Mouse (Mus musculus) C2C12 (cell line): ENCODE results near the gene Vmn1r85. TPM values are rescaled to one million over a fixed set of nuclear protein-coding genes. Genes with fewer than 3 reads are reported as not detected.
"Not testable (repeated sequence)": the region's sequence is repeated elsewhere in the genome, so short reads cannot be mapped to it uniquely, and the experiment has no call there.

Experiments
- H3K27me3 ChIP-seq: one replicate; pipeline ENCODE4 v1.6.1; 2011; ENCODE audit not compliant: control insufficient read depth, insufficient read depth, insufficient read length
- H3K36me3 ChIP-seq: one replicate; pipeline ENCODE4 v1.6.1; 2011; ENCODE audit not compliant: control insufficient read depth, insufficient read depth
- H3K4me3 ChIP-seq: one replicate; pipeline ENCODE4 v1.5.1; 2011; ENCODE audit warnings: mild to moderate bottlenecking, control low read depth; ENCODE audit not compliant: poor library complexity, insufficient read depth, severe bottlenecking
- H3K79me2 ChIP-seq: one replicate; pipeline ENCODE4 v1.6.1; 2011; ENCODE audit not compliant: control insufficient read depth, insufficient read depth
- H3K79me3 ChIP-seq: one replicate; pipeline ENCODE4 v1.6.1; 2011; ENCODE audit warnings: low read depth, control low read depth
- H3ac ChIP-seq: one replicate; pipeline ENCODE3; 2011; ENCODE audit warnings: low read depth; ENCODE audit not compliant: control insufficient read depth, insufficient read length
- CEBPB ChIP-seq: IDR thresholded peaks from one replicate; pipeline ENCODE4 v1.6.1; 2011; ENCODE audit warnings: low read depth, mild to moderate bottlenecking, control low read depth, moderate library complexity
- CTCF ChIP-seq: IDR thresholded peaks from one replicate; pipeline ENCODE4 v1.5.1; 2011; ENCODE audit not compliant: control insufficient read depth, insufficient read depth, insufficient read length
- FOSL1 ChIP-seq: IDR thresholded peaks from one replicate; pipeline ENCODE4 v1.8.0; 2011; ENCODE audit warnings: mild to moderate bottlenecking, low read length; ENCODE audit not compliant: poor library complexity, insufficient read depth, severe bottlenecking
- MAX ChIP-seq: IDR thresholded peaks from one replicate; pipeline ENCODE4 v1.6.1; 2011; ENCODE audit warnings: mild to moderate bottlenecking, control low read depth
- MYOD1 ChIP-seq: IDR thresholded peaks from one replicate; pipeline ENCODE4 v1.6.1; 2011; ENCODE audit warnings: low read depth; ENCODE audit not compliant: control insufficient read depth, insufficient read length
- MYOG ChIP-seq: IDR thresholded peaks from one replicate; pipeline ENCODE4 v1.6.1; 2011; ENCODE audit not compliant: control insufficient read depth, insufficient read length; ENCODE audit errors: extremely low read depth
- USF1 ChIP-seq: IDR thresholded peaks from one replicate; pipeline ENCODE4 v1.6.1; 2011; ENCODE audit warnings: low read depth, mild to moderate bottlenecking, control low read depth, moderate library complexity
- long read RNA-seq, 2 experiments: library from polyadenylated mRNA; unstranded; transcript quantifications; one replicate each; pipeline ENCODE4 v2.0.0; 2019 to 2020
- polyA plus RNA-seq: library from polyadenylated mRNA; unstranded; fragments of >200 nt; fragmentation: generic; extraction: Trizol; gene quantifications from one replicate; pipeline ENCODE4 v1.2.1, GENCODE M21; 2012; ENCODE audit warnings: missing spikeins

Vmn1r85 gene
- polyA plus RNA-seq: not detected
- long read RNA-seq, experiment 1: 0 reads
- long read RNA-seq, experiment 2: 0 reads

- no peaks in the 10 kb centered on the region for H3K36me3 ChIP-seq
- H3K4me3 ChIP-seq: no peak within 1 kb of the TSS
Observed at GRCm38 (mm10) chr7:13095073-13095472, at the start of gene Vmn1r85. Gene Vmn1r85, minus strand, starts transcription at chr7:13095173.

GRCm38 (mm10) chr7:13140057-13140456, 45.1 kb upstream of the Vmn1r85 start, which contains the start of gene Vmn1r87:
Gene Vmn1r87, minus strand, starts transcription at chr7:13140157.
- Histone ChIP-seq H3K4me3 (no peak within 1 kb of the TSS), H3K36me3 (no peaks in the 10 kb centered on the region), H3K79me3 (no peaks in the 10 kb centered on the region), H3K79me2 (no peaks in the 10 kb centered on the region), H3K27me3 (no peaks in the 10 kb centered on the region), H3ac (no peak within 1 kb of the TSS)
- TF ChIP-seq MAX (no peak), CTCF (no peak), CEBPB (no peak)

More at GRCm38 (mm10) chr7:13095073-13095472, at the start of gene Vmn1r85:
- no peak within 1 kb of the TSS for H3ac ChIP-seq
- TF ChIP-seq USF1 (no peak), MYOG (no peak), CEBPB (no peak), MYOD1 (no peak), CTCF (no peak), FOSL1 (no peak), MAX (no peak)
- H3K79me3 ChIP-seq: no peaks in the 10 kb centered on the region
- H3K79me2 ChIP-seq: no peaks in the 10 kb centered on the region
- no peaks in the 10 kb centered on the region for H3K27me3 ChIP-seq

- H3K36me3 ChIP-seq: no peaks in the 10 kb centered on the region
- H3K27me3 ChIP-seq: no peaks in the 10 kb centered on the region
- no peak for TF ChIP-seq CTCF
- TF ChIP-seq MAX: no peak
- TF ChIP-seq CEBPB: no peak
- TF ChIP-seq USF1: no peak
- no peak for TF ChIP-seq MYOG
- no peak for TF ChIP-seq MYOD1
- no peak for TF ChIP-seq FOSL1
- H3K79me3 ChIP-seq: no peaks in the 10 kb centered on the region
- no peak overlapping the region for H3K4me3 ChIP-seq
- H3K79me2 ChIP-seq: no peaks in the 10 kb centered on the region
- no peak overlapping the region for H3ac ChIP-seq
Observed at GRCm38 (mm10) chr7:13137340-13137739, 42.4 kb upstream of the Vmn1r85 start.

GRCm38 (mm10) chr7:13131856-13132255, 36.9 kb upstream of the Vmn1r85 start:
- Histone ChIP-seq H3K27me3 (no peaks in the 10 kb centered on the region), H3K4me3 (no peak overlapping the region), H3ac (no peak overlapping the region), H3K79me2 (no peaks in the 10 kb centered on the region), H3K36me3 (no peaks in the 10 kb centered on the region), H3K79me3 (no peaks in the 10 kb centered on the region)
- TF ChIP-seq FOSL1: no peak
- TF ChIP-seq MAX: no peak
- TF ChIP-seq CTCF: no peak
- TF ChIP-seq CEBPB: no peak
- TF ChIP-seq MYOG: no peak
- no peak for TF ChIP-seq MYOD1

GRCm38 (mm10) chr7:13123554-13124153, 28.7 kb upstream of the Vmn1r85 start:
- H3K79me2 ChIP-seq, H3ac ChIP-seq, H3K79me3 ChIP-seq, H3K4me3 ChIP-seq, H3K36me3 ChIP-seq, H3K27me3 ChIP-seq: not testable (repeated sequence)

- TF ChIP-seq CEBPB (no peak), CTCF (no peak)
- Histone ChIP-seq H3ac (no peak within 1 kb of the TSS), H3K79me2 (no peaks in the 10 kb centered on the region), H3K36me3 (no peaks in the 10 kb centered on the region), H3K4me3 (no peak within 1 kb of the TSS), H3K27me3 (no peaks in the 10 kb centered on the region), H3K79me3 (no peaks in the 10 kb centered on the region)
Observed at GRCm38 (mm10) chr7:13119817-13120216, 24.8 kb upstream of the Vmn1r85 start, which contains the start of gene Vmn1r86. Gene Vmn1r86, minus strand, starts transcription at chr7:13119917.

- no peaks in the 10 kb centered on the region for H3K79me2 ChIP-seq
- H3K79me3 ChIP-seq: no peaks in the 10 kb centered on the region
- H3K27me3 ChIP-seq: no peaks in the 10 kb centered on the region
- H3K36me3 ChIP-seq: no peaks in the 10 kb centered on the region
- no peak overlapping the region for H3K4me3 ChIP-seq
- no peak for TF ChIP-seq MYOD1
- TF ChIP-seq CEBPB: no peak
- no peak for TF ChIP-seq FOSL1
- no peak for TF ChIP-seq USF1
- no peak for TF ChIP-seq CTCF
- TF ChIP-seq MAX: no peak
- no peak for TF ChIP-seq MYOG
- H3ac ChIP-seq: no peak overlapping the region
Observed at GRCm38 (mm10) chr7:13072293-13072692, 22.7 kb downstream of the Vmn1r85 start.

- H3K36me3 ChIP-seq, H3K79me3 ChIP-seq, H3K79me2 ChIP-seq, H3K27me3 ChIP-seq, H3ac ChIP-seq, H3K4me3 ChIP-seq: not testable (repeated sequence)
Observed at GRCm38 (mm10) chr7:13063399-13063798, 31.6 kb downstream of the Vmn1r85 start.
